Mouse (Mus musculus): ENCODE results near the gene Nfx1. TPM values are rescaled to one million over a fixed set of nuclear protein-coding genes. Genes with fewer than 3 reads are reported as not detected.
"Not testable (repeated sequence)": the region's sequence is repeated elsewhere in the genome, so short reads cannot be mapped to it uniquely, and the experiment has no call there.

The Nfx1 gene
- polyA plus RNA-seq (2021), result 45.7 TPM

DNA sequence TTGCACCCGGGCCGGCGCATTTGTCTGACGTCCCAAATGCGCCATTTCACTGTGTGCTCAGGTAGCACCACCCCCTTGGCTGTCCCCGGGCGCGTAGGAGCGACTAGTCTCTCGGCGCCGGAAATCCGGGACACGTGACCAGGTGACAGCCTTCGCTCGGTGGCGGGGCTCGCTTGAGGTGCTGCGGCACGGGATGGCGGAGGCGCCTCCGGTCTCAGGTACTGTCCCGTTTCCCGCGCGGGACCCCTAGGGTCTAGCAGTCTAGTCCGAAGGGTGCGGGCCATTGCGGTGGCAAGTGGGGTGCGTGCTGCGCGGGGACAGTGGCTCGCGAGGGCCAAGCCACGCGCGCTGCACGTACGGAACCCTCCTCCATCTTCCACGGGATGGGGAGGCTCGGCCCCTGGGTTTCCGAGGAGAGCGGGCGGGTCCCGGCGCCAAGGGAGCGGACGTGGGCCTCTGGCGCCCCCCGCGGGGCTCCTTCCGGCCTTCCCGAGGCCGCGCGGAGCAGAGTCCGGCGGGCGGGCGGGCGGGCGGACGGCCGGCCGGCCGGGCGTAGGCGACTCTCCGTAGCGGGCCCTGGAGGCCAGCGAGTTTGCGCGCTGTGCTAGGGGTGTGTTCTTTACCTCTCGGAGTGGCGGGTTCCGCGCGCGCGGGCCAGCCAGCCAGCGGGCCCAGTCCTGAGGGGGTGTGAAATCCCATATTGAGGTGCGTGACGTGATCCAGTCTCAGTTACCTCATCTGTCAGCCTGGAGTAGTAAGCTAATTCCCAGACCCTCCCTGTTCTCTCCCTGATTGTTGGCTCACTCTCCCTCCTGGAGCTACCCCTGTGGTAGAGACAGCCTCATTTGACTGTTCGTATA lies at the start of gene Nfx1:
Gene Nfx1 (plus strand): TSS at position 65 of the 860 bp plus-strand sequence.
- ATAC-seq, result peak; percentile 81
- POLR2A ChIA-PET, result interaction anchor here (0.6 to 0.7 kb wide), 2 partner anchors 150 to 175 kb away, joined by 3 to 4 read pairs; no protein-coding TSS in a partner anchor
- TF ChIP-seq CTCF (IDR thresholded peaks at IDR 0.05), result no peak
- CTCF ChIA-PET, result no interaction called here
- in situ Hi-C loops (cut with MboI; ENCODE audit: low pct_unique_long_range_greater_than_20kb), result no loop called here
- DNase-seq (ENCODE audit: low read depth, low spot score), result peak; percentile 64
- H3K27me3 ChIP-seq, result no peaks in the 10 kb centered on the region

DNA sequence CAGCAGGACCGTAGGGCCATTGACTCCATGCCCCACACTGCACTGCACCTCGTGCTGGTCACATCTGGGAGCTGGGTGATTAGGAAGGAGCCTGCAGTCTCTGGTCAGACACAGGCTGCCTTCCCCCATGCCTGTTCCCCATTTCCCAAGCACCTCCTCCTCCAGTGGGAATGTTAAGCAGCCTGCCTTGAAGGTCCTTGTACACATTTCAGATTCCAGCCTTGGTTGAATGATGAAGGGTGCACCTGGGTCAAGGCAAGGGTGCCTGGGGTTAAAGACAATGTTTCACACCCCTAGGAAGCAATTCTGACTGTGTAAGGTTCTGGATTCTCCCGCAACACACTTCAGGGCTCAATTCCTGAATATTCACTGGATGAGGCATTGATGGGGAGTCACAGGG lies 49.4 kb upstream of the Nfx1 start:
- no peak for TF ChIP-seq CTCF (IDR thresholded peaks at IDR 0.05)
- POLR2A ChIA-PET, result no interaction called here
- no peak for ATAC-seq
- in situ Hi-C loops (cut with MboI; ENCODE audit: low pct_unique_long_range_greater_than_20kb), result no loop called here
- H3K27me3 ChIP-seq, result no peaks in the 10 kb centered on the region
- CTCF ChIA-PET, result interaction anchor here (0.7 kb wide), 1 partner anchor 127 kb away, joined by 3 read pairs; no protein-coding TSS in a partner anchor
- DNase-seq (ENCODE audit: low read depth, low spot score), result no peak

DNA sequence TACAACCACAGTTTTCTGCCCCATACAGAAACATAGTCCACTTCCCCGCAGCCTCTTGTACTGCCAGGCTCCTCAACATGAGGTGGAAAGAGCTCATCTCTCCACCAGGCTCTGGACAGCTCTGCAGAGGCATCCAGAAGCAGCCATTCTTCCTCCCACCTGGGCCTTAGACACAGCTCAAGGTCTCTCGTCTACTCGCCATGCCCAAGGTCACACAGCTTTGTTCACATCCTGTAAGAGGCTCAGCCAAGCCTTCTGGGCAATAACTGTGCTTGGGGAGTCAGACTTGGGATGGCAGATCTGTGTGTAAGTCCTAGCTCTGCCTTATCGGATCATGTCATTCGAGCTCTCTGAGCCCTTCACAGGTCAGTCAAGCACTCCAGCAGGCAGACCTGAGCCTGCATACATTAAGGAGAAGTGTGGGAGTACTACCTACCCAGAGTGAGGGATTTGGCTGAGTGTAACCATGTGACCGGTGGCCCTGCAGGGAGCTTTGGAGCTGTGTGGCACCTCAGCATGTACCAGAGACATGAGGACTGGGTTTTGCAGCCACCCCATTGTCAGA lies 47.5 kb upstream of the Nfx1 start:
- H3K27me3 ChIP-seq, result no peaks in the 10 kb centered on the region
- in situ Hi-C loops (cut with MboI; ENCODE audit: low pct_unique_long_range_greater_than_20kb), result no loop called here
- CTCF ChIA-PET, result no interaction called here
- POLR2A ChIA-PET, result no interaction called here
- ATAC-seq (no peak), DNase-seq (ENCODE audit: low read depth, low spot score) (no peak)
- TF ChIP-seq CTCF (IDR thresholded peaks at IDR 0.05), result no peak

DNA sequence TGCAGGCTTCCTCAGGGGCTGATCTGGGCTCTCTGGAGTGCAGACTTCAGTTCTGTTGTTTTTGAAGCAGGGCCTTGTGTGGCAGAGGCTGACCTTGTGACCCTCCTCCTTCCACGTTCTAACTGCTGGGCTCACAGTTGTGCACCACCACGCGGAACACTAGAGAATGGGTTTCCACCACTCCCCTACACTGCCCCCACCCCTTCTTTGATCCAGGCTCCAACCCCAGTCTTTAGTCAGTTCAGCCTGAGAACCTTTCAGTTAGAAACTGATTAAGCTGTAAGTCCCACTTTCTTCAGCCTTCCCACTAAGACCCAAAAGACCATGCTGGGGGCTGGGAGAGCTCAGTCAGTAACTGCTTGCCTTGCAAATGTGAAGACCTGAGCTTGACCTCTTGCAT lies 45.1 kb upstream of the Nfx1 start:
- H3K27me3 ChIP-seq, result no peaks in the 10 kb centered on the region
- DNase-seq (ENCODE audit: low read depth, low spot score), result no peak
- no peak for ATAC-seq
- in situ Hi-C loops (cut with MboI; ENCODE audit: low pct_unique_long_range_greater_than_20kb), result no loop called here
- TF ChIP-seq CTCF (IDR thresholded peaks at IDR 0.05), result no peak
- POLR2A ChIA-PET, result no interaction called here
- CTCF ChIA-PET, result interaction anchor here (1.2 to 1.3 kb wide), 2 partner anchors 19 to 149 kb away, joined by 3 to 4 read pairs; no protein-coding TSS in a partner anchor

DNA sequence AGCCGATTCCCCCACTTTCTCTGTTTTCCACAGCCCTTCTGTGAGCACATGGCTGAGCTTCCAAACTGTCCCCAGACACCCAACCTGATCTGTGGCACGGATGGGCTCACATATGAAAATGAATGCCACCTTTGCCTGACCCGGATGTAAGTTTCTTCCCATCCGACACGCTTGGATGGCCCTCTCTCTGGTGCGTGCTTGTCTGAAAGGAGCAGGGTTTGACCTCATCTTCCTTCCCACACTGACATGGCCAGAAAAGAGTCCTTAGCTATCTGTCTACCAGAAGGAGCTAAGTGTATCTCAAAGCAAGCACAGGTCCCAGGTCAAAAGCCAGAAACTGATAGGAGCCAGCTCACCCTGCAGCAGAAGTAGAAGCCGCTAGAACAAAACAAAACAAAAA lies 41.7 kb upstream of the Nfx1 start:
- H3K27me3 ChIP-seq, result no peaks in the 10 kb centered on the region
- in situ Hi-C loops (cut with MboI; ENCODE audit: low pct_unique_long_range_greater_than_20kb), result no loop called here
- ChIA-PET POLR2A (interaction anchor here (0.7 kb wide), 1 partner anchor 9 kb away, joined by 3 read pairs; the partner anchor contains the start of gene Spink4), CTCF (interaction anchor here (0.7 to 0.9 kb wide), 2 partner anchors 9 to 10 kb away, joined by 3 read pairs; no protein-coding TSS in a partner anchor)
- no peak for TF ChIP-seq CTCF (IDR thresholded peaks at IDR 0.05)
- DNase-seq (ENCODE audit: low read depth, low spot score) (no peak), ATAC-seq (no peak)

DNA sequence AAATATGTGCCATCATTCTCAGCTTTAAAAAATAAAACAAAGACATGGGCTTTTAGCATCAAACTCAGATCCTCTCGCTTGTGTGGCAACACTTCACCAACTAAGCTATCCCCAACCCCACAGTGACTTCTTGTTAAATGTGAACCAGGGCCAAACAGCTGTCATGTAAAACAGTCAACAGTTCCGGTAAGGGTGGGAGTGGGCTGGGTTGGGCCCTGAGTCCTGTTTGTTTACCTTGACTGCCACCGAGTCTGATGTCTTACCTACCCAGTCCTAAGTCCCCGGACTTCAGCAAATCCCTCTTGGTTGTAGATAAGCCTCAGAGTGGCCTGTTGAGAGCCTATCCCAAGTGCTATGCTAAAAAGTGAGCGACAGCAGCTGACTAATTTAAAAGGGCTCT lies 37.0 kb upstream of the Nfx1 start:
- ATAC-seq, result no peak
- in situ Hi-C loops (cut with MboI; ENCODE audit: low pct_unique_long_range_greater_than_20kb), result no loop called here
- no peaks in the 10 kb centered on the region for H3K27me3 ChIP-seq
- ChIA-PET POLR2A (interaction anchor here (0.5 kb wide), 1 partner anchor 22 kb away, joined by 6 read pairs; no protein-coding TSS in a partner anchor), CTCF (no interaction called here)
- DNase-seq (ENCODE audit: low read depth, low spot score), result no peak
- TF ChIP-seq CTCF (IDR thresholded peaks at IDR 0.05), result no peak

DNA sequence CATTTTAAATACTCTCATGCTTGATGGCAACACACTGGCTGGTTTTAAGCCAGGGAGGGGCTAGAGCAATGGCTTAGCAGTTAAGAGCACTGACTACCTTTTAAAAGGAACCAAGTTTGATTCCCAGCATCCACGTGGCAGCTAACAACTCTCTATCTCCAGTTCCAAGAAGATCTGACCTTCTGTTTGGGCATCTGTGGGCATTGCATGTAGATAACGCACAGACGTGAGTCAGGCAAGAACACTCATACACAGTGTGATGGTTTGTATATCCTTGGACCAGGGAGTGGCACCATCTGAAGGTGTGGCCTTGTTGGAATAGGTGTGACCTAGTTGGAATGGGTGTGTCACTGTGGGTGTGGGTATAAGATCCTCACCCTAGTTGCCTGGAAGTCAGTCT lies 36.3 kb upstream of the Nfx1 start:
- POLR2A ChIA-PET, result interaction anchor here (0.5 kb wide), 1 partner anchor 21 kb away, joined by 6 read pairs; no protein-coding TSS in a partner anchor
- in situ Hi-C loops (cut with MboI; ENCODE audit: low pct_unique_long_range_greater_than_20kb); DNase-seq (ENCODE audit: low read depth, low spot score); H3K27me3 ChIP-seq; CTCF ChIA-PET; ATAC-seq: not testable (repeated sequence)

DNA sequence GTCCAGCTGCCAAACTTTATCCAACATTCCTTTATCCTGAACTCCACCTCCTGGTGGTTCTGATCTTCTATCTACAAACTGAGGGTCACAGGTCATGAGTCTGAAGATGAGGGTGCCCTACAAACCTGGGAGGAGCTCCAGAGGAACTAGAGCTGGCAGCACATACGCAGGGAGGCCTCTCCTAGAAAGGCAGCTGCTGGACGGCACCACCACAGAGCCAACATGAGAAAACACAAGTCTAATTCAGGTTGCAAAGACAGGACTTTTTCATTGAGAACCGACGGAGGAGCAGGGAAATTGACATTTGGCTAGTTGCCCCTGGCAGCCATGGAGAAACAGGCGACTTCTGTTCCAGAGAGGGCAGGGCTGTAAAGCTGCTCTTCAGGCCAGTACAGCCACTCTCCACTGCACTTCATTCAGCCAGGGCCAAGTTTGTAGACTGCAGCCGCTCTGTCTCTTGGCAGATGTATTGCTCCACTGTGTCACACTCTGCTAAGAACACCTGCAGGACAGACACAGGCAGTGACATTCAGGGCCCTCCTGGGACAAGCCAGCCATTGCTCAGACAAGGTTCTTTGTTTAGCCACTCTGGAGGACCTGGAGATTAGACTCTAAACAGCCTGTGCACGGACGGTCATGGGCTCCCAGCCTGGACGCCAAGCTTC lies 34.4 kb upstream of the Nfx1 start:
- ChIA-PET CTCF (no interaction called here), POLR2A (no interaction called here)
- in situ Hi-C loops (cut with MboI; ENCODE audit: low pct_unique_long_range_greater_than_20kb), result no loop called here
- ATAC-seq (no peak), DNase-seq (ENCODE audit: low read depth, low spot score) (no peak)
- TF ChIP-seq CTCF (IDR thresholded peaks at IDR 0.05), result no peak
- no peaks in the 10 kb centered on the region for H3K27me3 ChIP-seq

DNA sequence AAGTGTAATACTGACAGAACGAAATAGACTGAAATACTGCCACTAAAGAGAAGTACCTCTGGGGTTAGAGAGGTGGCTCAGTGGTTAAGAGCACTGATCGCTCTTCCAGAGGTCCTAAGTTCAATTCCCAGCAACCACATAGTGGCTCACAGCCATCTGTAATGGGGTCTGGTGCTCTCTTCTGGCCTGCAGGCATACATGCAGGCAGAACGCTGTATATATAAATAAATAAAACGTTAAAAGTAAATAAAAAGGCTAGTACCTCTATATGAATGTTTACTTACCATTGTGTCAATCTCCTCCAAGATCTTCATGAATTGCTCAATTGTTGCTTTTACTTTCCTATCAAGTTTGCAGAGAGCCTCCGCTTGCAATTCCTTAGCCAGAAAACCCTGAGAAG lies 31.9 kb upstream of the Nfx1 start:
- in situ Hi-C loops (cut with MboI; ENCODE audit: low pct_unique_long_range_greater_than_20kb), result no loop called here

DNA sequence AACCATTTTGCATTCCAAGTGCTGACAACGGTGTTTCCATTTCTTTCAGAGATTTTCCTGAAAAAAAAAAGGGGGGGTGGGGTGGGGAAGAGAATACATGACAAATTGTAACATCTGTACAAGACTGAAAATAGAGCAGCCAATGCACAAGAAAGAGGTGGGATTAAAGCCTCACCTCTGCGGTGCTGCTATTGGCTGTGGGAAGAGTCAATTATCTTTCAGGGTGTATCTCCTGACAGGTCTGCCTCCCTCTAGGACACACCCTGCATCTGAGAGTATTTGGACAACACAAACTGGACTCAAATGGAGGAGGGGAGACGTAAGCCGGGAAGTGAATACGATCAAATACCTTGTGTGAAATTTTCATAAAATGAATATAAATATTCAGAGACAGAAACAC lies 27.1 kb upstream of the Nfx1 start:
- ChIA-PET CTCF (no interaction called here), POLR2A (no interaction called here)
- TF ChIP-seq CTCF (IDR thresholded peaks at IDR 0.05), result no peak
- in situ Hi-C loops (cut with MboI; ENCODE audit: low pct_unique_long_range_greater_than_20kb), result no loop called here
- ATAC-seq (no peak), DNase-seq (ENCODE audit: low read depth, low spot score) (no peak)
- no peaks in the 10 kb centered on the region for H3K27me3 ChIP-seq

More for the DNA sequence above, 31.9 kb upstream of the Nfx1 start:
- CTCF ChIA-PET, result interaction anchor here (1.2 kb wide), 1 partner anchor 30 kb away, joined by 6 read pairs; no protein-coding TSS in a partner anchor
- TF ChIP-seq CTCF (IDR thresholded peaks at IDR 0.05), result peak; percentile 63
- DNase-seq (ENCODE audit: low read depth, low spot score), result no peak
- POLR2A ChIA-PET, result no interaction called here
- no peaks in the 10 kb centered on the region for H3K27me3 ChIP-seq
- no peak for ATAC-seq
